Mouse (Mus musculus) cerebellum, adult 9-11 months (tissue): Measurements from ENCODE around the gene Dlg2.

Experiments
- DNase-seq: peaks from one replicate; pipeline ENCODE4 v3.0.0; 2022

Dlg2 gene

DNA sequence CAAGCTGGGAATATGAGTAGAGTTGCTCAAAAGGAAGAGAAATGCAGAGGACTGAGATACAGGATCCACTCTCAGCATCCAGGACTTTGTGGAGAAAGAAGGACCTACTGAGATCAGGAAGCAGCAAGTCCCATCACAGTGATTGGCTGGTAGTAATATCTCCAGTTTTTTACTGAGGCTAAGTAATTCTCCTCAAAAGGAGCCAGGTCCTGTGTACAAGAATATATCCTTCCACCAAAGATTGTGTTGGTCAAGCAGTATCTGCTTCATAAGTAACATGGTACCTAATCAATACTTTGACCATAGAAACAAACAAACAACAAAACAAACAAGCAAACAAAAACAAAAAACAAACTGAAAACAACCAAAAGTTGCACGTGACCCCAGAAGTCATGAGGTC, 980.3 kb downstream of the Dlg2 start:
- DNase-seq, result no peak

DNA sequence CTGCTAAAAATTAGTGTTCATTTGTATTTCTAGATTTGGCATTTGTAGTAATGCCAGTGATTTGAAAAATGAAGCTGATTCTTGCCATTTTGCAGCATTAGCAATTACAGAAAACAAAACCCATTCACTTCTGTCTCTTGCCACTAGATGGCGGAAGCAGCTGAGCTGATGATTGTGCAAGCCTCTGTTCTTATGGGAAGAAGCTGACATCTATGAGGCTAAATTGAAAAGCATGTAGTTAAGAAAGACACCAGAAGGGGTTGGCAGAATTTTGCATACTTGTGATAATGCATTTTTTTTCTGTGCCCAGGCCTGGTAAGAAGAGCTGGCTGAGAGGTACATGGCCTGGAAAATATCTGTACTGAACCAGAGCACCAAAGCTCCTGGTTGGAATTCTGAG, 980.7 kb downstream of the Dlg2 start:
- peak; percentile 58 for DNase-seq

DNA sequence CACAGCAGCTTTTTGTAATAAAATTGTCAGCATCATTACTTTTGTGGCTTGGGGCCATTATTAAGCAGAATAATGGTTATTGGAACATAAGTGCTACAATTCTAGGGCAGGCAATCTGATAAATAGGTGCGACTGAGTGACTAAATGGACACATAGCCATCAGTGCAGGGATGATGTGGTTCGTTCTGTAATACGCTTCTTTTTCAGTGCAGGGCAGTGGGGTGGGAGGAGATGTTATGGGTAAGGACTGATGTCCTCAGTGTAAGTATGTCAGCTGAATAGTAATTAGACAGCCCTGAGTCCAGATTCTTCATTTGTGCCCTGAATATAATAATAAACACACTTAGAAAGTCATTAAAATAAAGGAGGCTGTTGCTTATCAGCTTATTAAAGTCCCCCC, 984.9 kb downstream of the Dlg2 start:
- no peak for DNase-seq

DNA sequence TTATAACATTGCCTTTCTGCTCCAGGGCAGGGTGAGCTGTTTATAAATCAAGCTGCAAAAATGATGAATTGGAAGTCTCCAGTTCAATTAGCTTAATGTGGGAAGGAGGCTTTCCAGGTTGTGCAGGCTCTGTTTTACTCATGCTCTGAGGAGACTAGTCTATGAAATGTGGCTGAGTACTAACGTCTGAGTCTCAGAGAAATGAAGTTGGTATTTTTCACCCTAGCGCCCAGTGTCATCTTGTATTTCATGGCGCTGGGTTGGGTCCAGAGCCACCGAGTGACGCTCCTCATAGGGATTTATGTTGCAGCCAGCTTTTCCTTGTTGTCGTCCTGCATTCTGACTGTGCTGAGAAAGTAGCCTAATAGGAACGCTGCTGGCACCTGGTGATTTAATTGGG, 986.8 kb downstream of the Dlg2 start:
- no peak for DNase-seq

DNA sequence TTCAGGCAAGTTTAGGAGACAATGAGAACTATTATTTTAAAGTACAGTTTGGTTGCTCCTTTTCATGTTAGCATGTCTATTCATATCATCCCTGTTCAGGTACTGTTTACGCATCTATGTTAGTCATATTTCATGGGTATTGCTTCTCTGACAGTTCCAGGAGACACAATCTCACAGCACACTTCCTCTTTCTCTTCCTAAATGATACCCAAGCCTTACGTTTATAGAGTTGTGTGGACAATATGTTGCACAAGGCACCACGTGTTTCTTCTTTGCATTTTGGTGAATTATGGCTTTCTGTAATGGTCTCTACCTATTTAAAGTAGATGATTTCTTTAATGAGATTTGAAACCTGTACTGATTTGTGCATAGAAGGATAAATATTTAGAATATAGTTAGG, 990.6 kb downstream of the Dlg2 start:
- no peak for DNase-seq

DNA sequence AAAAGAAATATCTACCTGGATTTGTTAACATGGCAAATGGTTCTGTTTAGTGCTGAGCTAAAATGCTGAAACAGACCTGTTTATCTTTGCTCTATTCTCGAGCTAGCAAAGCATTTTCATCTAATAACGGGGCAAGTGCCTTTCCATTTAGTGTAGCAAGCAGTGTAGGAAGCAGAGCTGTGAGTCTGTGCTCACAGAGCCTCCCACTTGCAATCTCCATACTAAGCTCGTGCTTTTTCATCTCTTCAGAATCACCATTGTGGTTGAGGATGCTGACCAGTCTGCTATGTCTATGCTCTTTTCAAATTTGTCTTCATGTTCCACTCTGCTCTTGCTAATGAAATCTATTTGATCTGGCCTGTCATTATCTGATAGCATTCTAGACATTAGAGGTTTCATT, 1002.7 kb downstream of the Dlg2 start:
- no peak for DNase-seq

DNA sequence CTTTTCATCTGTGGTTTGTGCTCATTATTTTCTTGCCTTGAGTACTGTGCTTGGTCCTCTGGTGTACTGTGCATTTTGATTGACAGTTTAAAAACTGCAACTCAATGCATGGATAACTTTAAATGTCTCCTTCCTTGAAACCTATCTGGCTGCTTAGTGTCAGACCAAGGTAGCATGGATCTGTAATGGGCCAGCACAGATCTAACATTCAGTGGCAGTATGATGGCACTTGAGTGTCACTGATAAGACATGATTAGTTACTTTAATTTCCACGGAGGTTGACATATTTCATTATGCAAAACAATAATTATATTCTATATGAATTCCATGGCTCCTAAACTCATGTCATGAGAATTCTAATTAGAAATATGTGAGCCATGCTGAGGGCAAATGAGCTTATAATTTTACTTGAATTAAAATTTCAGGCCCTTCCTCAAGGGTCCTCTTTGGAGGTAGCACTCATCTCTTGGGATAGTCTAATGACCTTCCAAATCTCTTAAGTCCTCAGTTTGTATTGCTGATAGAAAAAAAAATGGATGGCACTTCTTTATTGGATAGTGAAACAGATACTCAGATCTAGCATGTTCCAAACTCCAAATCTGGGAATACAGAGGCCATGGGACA, 1005.2 kb downstream of the Dlg2 start:
- DNase-seq, result no peak

DNA sequence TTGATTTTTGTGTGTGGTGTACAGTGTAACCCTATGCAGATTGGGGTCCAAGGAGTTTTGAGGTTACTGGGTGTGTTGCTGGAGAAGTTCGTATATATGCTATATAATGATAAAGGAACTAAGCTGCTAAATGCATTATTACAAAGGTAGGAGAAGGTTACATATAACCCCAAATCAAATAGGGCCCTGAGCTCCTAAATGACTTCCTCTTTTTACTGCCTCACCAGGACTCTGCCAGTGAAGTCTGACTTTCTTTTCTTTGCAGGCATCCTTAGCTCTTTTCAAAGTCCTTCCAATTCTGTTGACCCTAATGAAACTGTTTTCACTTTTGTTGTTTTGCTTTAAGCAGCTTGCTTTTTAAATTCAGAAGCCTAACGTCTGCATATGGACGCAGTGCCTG, 1016.8 kb downstream of the Dlg2 start:
- no peak for DNase-seq

DNA sequence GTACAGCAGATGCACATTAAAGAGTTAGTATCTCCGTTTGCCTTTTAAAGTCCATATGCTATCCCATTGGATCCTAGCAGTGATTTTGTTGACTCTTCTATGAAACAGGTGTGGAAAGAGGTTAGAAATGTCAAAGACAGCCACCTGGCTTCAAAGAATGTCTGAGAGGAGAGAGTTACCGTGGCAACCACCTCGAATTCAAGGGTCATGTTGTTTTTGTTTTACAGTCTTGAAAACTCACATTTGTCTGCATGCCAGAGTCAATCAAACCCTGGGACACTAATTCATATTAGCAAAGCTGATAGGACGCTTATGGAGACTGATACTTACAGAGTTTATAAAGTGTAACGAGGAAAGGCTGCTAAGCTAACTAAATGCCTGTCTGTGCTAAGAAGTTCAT, 1019.1 kb downstream of the Dlg2 start:
- DNase-seq, result no peak

DNA sequence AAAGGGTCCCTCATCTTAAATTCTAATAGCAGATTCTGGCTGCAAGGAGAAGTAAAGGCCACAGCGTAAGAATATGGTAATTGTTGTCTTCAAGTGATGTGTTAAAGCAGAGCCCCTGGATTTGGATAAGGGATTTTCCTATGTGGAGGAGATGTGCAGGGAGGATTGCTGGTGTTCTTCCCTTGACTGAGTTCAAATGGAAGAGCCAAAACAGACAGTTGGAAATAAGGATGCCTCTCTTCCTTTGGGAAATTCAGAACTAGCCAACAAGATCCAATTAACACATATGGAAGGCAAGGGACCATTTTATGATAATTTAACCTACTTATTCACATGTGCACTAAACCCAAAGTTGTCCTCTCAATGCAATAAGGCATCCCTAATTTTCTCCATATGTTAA, 1034.6 kb downstream of the Dlg2 start:
- DNase-seq, result no peak

DNA sequence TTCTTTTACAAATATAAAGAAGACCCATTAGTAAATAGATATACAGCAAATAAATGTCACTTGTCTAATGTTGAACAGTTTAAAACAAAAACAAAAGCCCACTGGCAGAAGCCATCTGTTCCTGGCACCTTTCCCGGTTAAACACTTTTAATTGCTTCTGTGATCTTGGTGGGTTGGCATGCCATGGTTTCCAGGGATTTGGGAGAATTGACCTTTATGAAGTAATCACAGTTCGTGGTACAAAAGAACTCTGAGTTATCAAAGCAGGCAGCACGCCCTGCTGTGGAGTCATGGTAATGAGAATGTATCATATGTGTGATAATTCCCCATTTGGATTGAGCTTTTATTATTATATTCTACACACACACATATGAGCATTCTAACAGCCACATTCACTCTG, 1038.0 kb downstream of the Dlg2 start:
- peak; percentile 2 for DNase-seq

DNA sequence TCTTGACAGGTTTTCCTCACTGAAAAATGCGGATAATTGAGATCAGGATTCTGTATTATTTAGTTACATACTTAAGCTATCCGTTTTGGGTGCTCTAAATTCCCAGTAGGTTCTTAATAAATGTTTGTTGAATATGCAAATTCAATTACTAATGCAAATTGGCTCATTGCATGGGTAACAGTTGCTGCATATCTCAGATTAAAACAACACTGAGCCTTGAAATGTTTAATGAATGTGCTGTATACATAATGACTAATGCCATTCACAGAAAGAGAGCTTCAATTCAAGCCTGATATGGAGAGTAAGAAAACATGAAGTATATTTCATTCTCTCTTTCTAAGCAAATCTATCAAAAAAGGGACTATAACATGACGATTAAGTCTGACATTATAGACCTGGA, 1039.8 kb downstream of the Dlg2 start:
- DNase-seq, result no peak

DNA sequence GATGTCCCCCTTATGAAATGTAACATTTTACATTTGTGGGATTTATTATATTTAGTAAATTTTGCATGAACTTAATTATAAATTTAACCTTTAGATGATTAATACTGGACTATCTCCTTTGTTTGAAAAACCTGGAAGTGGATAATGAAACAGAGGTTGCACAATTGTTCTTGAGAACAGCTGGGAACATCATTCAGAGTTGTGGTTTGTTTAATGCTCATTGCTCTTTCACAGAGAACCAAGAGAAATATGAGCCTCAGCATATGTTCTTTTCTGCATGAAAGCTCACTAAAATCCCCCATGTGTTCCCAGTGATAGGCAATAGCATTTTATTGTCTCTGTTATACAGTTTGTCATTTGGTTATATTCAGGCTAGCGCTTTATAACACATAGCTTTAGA, 1049.4 kb downstream of the Dlg2 start:
- DNase-seq, result no peak

DNA sequence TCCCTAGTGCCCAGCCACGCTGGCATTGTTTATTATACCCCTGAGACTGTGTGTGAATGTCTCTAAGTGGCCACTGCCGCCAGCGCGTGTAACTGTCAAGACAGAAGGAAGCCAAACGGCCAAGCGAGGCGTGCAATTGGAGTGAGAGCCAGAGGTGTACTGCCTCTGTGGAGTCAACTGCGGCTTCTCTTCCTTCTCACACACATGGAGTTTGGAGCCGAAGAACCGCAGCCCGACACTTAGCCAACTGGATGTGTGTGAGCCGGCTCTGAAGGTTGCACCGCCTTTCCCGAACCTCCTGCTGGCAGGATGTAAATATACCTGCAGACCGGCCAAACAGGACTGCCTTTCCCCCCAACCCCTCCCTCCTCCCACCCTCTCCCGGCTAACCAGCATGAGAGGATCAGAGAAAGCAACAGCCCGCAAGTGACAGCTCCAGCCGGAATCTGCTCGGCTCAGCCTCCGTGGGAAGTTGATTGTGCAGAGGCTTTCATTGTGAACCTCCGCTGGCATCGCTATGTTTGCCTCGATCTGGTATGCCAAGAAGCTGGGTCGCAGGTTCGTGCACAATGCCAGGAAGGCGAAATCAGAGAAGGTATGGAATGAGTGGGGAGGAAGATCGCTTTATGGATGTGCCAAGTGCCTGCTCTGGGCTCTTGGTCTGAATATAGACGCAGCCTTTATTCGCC, 1066.3 kb downstream of the Dlg2 start:
- peak; percentile 38 for DNase-seq

DNA sequence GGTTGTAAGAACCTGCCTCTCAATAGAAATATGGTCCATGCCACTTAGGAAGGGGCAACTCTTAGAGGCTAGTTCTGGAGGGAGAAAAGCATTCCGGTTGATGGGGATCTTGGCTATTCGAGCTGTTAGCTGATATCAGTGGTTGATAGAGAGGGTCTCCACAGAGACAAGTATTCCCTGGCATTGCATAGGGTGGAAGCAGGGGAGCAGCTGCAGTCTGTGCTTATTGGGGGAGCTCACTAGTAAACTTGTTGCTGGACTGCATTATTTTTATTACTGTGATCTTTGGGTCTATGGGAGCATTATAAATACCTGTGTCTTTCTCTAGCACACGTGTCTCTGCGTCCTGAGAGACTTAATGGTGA, 1066.8 kb downstream of the Dlg2 start:
- no peak for DNase-seq

DNA sequence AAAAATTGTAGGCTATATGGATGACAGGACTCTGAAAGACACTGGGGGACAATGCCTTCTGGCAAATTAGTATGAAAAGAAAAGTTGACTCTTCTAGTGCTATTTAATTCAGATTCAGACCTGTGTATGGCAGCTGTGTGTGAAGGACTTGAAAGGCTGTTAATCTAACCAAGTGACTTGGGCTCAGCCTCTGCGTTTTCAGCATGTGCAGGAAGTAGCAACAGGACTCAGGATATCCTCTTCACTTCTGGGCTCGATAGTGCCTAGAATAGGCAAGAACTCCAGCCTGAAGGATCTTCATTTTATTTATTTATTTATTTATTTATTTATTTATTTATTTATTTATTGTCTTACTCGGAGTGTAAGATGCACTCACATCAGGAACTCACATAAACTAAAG, 1068.1 kb downstream of the Dlg2 start:
- no peak for DNase-seq

DNA sequence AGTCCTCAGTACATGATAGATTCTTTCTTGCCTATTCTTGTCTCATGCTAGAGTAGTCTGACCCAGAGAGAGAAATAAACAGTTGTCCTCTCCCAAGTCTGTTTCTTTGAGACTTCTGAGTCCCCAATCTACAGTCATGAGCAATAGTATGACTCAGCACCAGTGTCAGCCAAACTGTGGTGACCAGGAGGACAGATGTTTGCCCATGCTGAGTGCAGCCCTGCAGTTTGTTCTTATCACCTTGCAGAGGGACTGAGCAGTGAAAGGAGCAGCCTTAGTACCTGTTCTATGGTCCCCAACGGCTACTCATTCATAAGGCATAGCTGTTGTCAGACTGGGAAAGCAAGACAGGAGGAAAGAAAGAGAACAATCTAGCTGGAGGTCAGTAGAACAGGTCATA, 1072.3 kb downstream of the Dlg2 start:
- DNase-seq, result no peak

DNA sequence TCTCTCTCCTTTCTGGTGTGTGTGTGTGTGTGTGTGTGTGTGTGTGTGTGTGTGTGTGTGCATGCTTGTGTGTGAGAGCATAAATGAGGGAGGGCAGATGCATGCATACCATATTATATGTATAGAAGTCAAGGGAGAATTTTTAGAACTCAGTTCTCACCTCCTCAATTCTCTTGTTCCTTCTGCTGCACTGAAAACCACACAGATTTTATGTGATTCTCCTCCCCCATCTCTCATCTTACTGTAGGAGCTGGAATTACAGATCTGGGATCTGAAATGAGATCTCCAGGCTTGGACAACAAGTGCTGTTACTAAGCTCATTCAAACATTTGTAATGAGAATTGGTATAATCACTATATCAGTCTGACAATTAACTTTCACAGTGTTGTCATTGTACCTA, 1081.1 kb downstream of the Dlg2 start:
- no peak for DNase-seq

DNA sequence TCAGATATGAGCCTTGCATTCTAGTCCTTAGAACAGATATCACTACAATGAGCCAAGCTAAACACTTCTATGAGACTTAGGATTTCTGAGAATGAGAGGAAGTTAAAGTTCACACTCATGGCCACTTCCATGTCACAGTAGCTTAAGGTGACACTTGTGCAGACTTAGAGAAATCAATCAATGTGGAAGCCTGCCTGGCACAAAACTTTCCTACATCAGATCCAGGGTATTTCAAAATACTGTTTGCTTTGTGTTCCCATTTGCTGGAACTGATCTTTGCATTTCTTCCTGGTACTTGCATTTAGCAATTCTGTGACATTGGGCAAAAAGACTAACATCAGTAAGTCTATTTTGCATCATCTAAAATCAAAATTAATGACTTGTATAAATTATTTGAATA, 1091.0 kb downstream of the Dlg2 start:
- no peak for DNase-seq

DNA sequence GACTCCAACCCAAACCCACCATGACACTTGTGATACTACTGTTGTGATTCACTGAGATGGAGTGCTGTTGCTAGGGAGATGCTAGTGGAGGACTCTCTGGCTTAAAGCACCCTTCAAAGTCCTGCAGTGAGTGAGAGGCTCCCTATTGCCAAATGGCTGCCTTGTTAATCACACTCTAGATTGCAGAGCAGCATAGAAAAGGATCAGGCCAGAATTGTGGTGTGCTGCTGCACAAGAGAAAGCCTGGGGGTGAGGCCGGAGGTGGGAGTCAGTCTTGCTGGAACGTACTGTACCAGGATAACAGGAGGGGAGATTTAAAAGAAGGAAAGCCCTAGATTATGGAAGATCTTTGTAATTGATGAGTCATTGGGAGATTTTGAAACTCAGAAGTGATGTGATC, 1094.5 kb downstream of the Dlg2 start:
- DNase-seq, result no peak

DNA sequence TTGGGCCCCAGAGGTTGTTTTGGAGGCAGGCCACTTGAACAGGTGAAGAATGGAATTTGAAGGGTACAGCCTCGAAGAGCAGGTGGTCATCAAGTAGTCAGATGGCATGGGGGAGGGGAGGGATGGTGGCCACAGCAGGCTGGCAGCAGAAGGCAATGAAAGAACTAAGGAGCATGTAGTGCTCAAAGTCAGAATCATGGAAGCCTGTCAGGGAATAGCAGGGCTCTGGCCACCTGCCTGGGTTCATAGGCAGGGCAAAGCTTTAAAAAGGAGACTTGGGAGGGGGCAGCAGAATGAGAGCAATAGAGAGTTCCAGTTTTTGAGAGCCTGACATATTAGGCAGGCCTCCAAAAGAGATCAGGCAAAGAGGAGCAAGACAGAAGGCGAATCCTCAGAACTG, 1096.2 kb downstream of the Dlg2 start:
- peak; percentile 95 for DNase-seq

DNA sequence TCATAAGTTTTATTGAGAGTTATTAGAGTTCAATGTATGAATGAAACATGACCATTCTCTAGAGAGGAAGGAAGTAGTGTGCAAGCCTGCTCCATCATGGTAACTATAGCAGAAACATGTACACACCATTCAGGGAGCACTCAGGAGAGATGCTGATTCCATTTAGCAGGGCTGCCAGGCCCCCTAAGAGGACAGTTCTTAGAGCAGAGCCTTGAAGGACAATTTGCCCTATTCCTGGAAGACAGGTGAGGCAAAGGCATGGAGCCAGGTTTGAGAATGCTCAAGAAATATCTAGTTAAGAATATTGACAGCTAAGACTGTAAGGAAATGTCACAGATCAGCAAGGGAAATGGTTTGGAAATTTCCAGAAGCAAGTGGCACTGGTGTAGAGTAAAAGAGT, 1096.8 kb downstream of the Dlg2 start:
- DNase-seq, result peak; percentile 23

DNA sequence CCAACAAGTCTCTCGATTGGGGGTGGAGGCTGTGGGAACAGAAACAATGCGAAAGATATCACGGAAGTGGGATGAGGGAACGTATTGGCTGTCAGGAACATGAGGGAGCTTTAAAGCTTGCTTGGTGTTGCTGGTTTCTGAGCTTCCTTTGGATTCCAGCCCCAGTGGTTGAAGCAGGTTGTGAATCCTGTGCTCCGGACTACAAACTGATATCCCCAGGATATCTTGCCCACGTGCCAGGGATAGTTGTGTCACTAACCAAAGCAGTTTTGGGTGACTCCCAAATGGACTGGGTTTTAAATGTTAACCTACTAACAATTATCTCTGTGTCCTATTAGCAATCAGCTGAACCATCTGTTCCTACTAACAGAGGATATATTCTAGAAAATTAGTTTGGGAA, 1099.7 kb downstream of the Dlg2 start:
- peak; percentile 36 for DNase-seq

DNA sequence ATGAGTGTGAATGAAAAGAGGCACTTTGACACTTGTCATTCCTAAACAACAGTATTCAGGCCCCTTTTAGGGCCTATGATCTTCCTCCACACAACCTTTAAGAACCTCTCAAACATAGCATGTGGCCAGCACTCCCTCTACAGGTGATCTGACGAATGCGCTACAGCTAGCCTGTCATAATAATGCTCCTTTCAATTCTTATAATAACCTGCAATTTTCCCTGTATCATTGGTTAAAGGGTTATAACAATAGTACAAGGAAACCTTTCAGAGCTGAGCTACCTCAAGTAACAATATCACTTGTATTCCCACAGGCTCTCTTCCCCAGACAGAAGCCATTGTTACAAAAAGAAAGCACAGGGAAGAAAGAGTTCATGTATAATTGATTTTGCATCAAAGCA, 1105.7 kb downstream of the Dlg2 start:
- no peak for DNase-seq

DNA sequence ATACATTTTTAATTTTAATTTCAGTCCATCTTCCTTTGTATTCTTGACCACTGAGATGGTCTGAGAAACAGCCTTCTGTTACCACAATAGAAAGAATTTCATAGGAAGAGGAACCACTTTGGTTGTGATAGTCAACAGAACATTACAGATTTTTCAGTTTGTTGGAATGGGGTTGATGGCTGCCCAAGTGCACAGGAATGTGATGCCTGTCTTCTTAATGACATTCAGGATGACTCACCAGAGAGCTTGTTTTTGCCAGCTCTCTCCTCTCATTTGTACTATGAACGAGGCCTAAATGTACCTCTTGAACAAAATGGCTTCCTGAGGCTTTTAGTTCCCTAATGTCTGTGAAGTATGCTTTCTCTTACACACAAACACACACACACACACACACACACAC, 1107.1 kb downstream of the Dlg2 start:
- DNase-seq, result no peak
